Comparison of ENCODE assay signal across 10 mouse cellular contexts in the genomic region with DNA sequence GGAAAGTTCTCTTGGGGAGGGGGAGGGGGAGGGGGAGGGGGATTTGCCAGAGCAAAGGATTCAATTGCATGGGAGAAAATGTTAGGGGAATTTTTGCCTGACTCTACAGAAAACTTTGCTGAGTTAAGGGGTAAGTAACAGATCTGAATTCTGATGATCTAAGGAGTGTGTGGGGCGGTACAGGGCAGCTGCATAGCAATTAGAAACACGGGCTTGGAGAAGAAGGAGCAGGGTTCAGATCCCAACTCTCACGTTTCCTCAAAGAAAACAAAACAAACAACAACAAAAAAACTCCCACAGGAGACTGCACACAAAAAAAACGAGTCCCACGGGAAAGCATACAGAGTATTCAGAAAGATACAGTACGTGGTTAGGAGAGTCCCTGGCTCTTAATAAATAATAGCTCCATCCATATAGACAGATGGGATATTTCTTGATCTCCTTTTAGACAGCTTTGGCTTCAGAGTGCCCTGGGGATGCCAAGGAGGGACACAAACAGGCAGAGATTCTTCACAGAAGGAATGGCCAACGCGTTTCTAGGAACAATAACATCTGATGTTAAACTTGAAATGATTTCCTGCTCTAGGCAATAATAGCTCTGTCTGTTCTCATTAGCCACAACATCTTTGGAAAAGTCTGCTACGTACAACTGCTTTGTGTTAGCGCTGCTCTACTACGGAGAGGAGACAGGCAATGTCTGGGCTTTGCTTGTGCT. TPM values are rescaled to one million over a fixed set of nuclear protein-coding genes. Genes with fewer than 3 reads are reported as not detected.
DNase-seq lines count a peak whose midpoint lies in the region; ATAC-seq and TF ChIP-seq lines count a peak whose summit lies in the region.
"Had no signal": no experiment of that assay in that cellular context is flagged by ENCODE, and none has a peak within 500 bp of the region (broad histone marks: within the 10 kb centered on the region; RNA-seq: fewer than 3 reads in every experiment).

No protein-coding gene starts in this region.

- no peak; the same call in 1 of the 2 replicates for ATAC-seq in hindbrain, embryonic 14.5 days (ENCODE audit: low FRiP score)
- ATAC-seq in forebrain, embryonic 11.5 days (replicated peaks; ENCODE audit: low FRiP score), result no peak
- ATAC-seq in heart, postnatal 0 days (ENCODE audit: insufficient read depth, low read depth), result no peak
- ATAC-seq in midbrain, postnatal 0 days (ENCODE audit: low FRiP score), result no peak

- H3K27ac ChIP-seq in hindbrain, embryonic 10.5 days, result peak overlapping the region; percentile 82
- no peak overlapping the region for H3K27ac ChIP-seq in hindbrain, embryonic 14.5 days
- H3K27ac ChIP-seq in forebrain, embryonic 11.5 days (ENCODE audit: low read depth, low read length), result no peak overlapping the region; the same call in 1 of the 2 replicates
- peak overlapping the region; percentile 88 for H3K27ac ChIP-seq in heart, postnatal 0 days (ENCODE audit: low read depth)
- H3K27ac ChIP-seq in midbrain, postnatal 0 days (ENCODE audit: low read depth, low read length), result no peak overlapping the region

- no peaks in the 10 kb centered on the region for H3K36me3 ChIP-seq in hindbrain, embryonic 10.5 days
- H3K36me3 ChIP-seq in hindbrain, embryonic 14.5 days (replicated peaks; ENCODE audit: control insufficient read depth, insufficient read depth), result no peaks in the 10 kb centered on the region
- no peaks in the 10 kb centered on the region for H3K36me3 ChIP-seq in forebrain, embryonic 11.5 days (ENCODE audit: control insufficient read depth, insufficient read depth, low read length)
- no peaks in the 10 kb centered on the region for H3K36me3 ChIP-seq in heart, postnatal 0 days (replicated peaks; ENCODE audit: control insufficient read depth, insufficient read depth, low read length)
- no peaks in the 10 kb centered on the region for H3K36me3 ChIP-seq in midbrain, postnatal 0 days (ENCODE audit: insufficient read depth, low read length)

- TF ChIP-seq CTCF in heart, postnatal 0 days (IDR thresholded peaks at IDR 0.05; ENCODE audit: low read depth), result no peak
- TF ChIP-seq CTCF in midbrain, postnatal 0 days (IDR thresholded peaks at IDR 0.05), result no peak

- peaks cover 66% of the 10 kb centered on the region for H3K4me1 ChIP-seq in hindbrain, embryonic 10.5 days (replicated peaks)
- peaks cover 40% of the 10 kb centered on the region for H3K4me1 ChIP-seq in hindbrain, embryonic 14.5 days (replicated peaks; ENCODE audit: control insufficient read depth, insufficient read depth, low read length)
- peaks cover 29% of the 10 kb centered on the region for H3K4me1 ChIP-seq in forebrain, embryonic 11.5 days (replicated peaks; ENCODE audit: control insufficient read depth, insufficient read depth, low read length)
- peaks cover 34% of the 10 kb centered on the region for H3K4me1 ChIP-seq in heart, postnatal 0 days (ENCODE audit: control insufficient read depth, insufficient read depth)
- peaks cover 3% of the 10 kb centered on the region; the same call in 1 of the 2 replicates for H3K4me1 ChIP-seq in midbrain, postnatal 0 days (ENCODE audit: insufficient read depth, low read length)

- H3K9ac ChIP-seq in hindbrain, embryonic 14.5 days, result no peak overlapping the region
- H3K9ac ChIP-seq in forebrain, embryonic 11.5 days (ENCODE audit: low read length), result no peak overlapping the region
- no peak overlapping the region for H3K9ac ChIP-seq in heart, postnatal 0 days (replicated peaks; ENCODE audit: low read depth, low read length)
- H3K9ac ChIP-seq in midbrain, postnatal 0 days (replicated peaks; ENCODE audit: low read length, poor library complexity, severe bottlenecking), result no peak overlapping the region

- DNase-seq in hindbrain, embryonic 10.5 days (ENCODE audit: low spot score), result no peak
- no peak for DNase-seq in hindbrain, embryonic 14.5 days (ENCODE audit: low spot score)
- DNase-seq in forebrain, embryonic 11.5 days (ENCODE audit: low spot score), result peak; percentile 51
- DNase-seq in heart, postnatal 0 days (ENCODE audit: low spot score), result no peak
- DNase-seq in midbrain, postnatal 0 days (ENCODE audit: low spot score), result peak; percentile 22
- DNase-seq in right cerebral cortex, postnatal 25 days, result no peak
- no peak for DNase-seq in spleen, postnatal 14 days (ENCODE audit: low spot score in 2 of 2)
- DNase-seq: kidney, postnatal 25 days; right cerebral cortex, postnatal 4 days; thymus, adult 2 months had no signal

- peak overlapping the region; percentile 7; the same call in 1 of the 2 replicates for H3K4me3 ChIP-seq in hindbrain, embryonic 10.5 days
- H3K4me3 ChIP-seq in hindbrain, embryonic 14.5 days (replicated peaks; ENCODE audit: low read length), result no peak overlapping the region
- no peak overlapping the region for H3K4me3 ChIP-seq in forebrain, embryonic 11.5 days (ENCODE audit: low read depth, low read length)
- no peak overlapping the region for H3K4me3 ChIP-seq in heart, postnatal 0 days (ENCODE audit: low read depth, low read length)
- no peak overlapping the region for H3K4me3 ChIP-seq in midbrain, postnatal 0 days (ENCODE audit: low read depth, low read length)

- no peak for TF ChIP-seq EP300 in heart, postnatal 0 days (IDR thresholded peaks at IDR 0.05; ENCODE audit: low read depth)

- H3K4me2 ChIP-seq in hindbrain, embryonic 14.5 days (replicated peaks), result no peak overlapping the region
- no peak overlapping the region for H3K4me2 ChIP-seq in forebrain, embryonic 11.5 days (ENCODE audit: low read depth, low read length, severe bottlenecking)
- H3K4me2 ChIP-seq in heart, postnatal 0 days (ENCODE audit: low read depth, low read length), result no peak overlapping the region
- H3K4me2 ChIP-seq in midbrain, postnatal 0 days (ENCODE audit: low read depth, low read length, poor library complexity, severe bottlenecking), result no peak overlapping the region

- H3K9me3 ChIP-seq in hindbrain, embryonic 10.5 days, result no peaks in the 10 kb centered on the region
- no peaks in the 10 kb centered on the region for H3K9me3 ChIP-seq in hindbrain, embryonic 14.5 days (ENCODE audit: control insufficient read depth, low read length)
- no peaks in the 10 kb centered on the region for H3K9me3 ChIP-seq in forebrain, embryonic 11.5 days (ENCODE audit: control insufficient read depth, low read length)
- no peaks in the 10 kb centered on the region for H3K9me3 ChIP-seq in heart, postnatal 0 days (replicated peaks; ENCODE audit: control insufficient read depth, low read length)
- no peaks in the 10 kb centered on the region for H3K9me3 ChIP-seq in midbrain, postnatal 0 days (ENCODE audit: low read length)

- peaks cover 33% of the 10 kb centered on the region for H3K27me3 ChIP-seq in hindbrain, embryonic 10.5 days (ENCODE audit: insufficient read depth, poor library complexity, severe bottlenecking)
- H3K27me3 ChIP-seq in hindbrain, embryonic 14.5 days (ENCODE audit: control insufficient read depth, insufficient read depth, low read length), result no peaks in the 10 kb centered on the region
- no peaks in the 10 kb centered on the region for H3K27me3 ChIP-seq in forebrain, embryonic 11.5 days (ENCODE audit: control insufficient read depth, insufficient read depth, low read length)
- no peaks in the 10 kb centered on the region for H3K27me3 ChIP-seq in heart, postnatal 0 days (ENCODE audit: control insufficient read depth, insufficient read depth, low read length)
- no peaks in the 10 kb centered on the region for H3K27me3 ChIP-seq in midbrain, postnatal 0 days (ENCODE audit: insufficient read depth, low read length)

- 25% methylated on average over 11 of the region's 11 CpGs for WGBS in hindbrain, embryonic 10.5 days
- 20% methylated on average over 11 of the region's 11 CpGs for WGBS in hindbrain, embryonic 14.5 days
- WGBS in forebrain, embryonic 11.5 days, result 25% methylated on average over 11 of the region's 11 CpGs
- 42% methylated on average over 11 of the region's 11 CpGs for WGBS in heart, postnatal 0 days
- WGBS in midbrain, postnatal 0 days, result 14% methylated on average over 11 of the region's 11 CpGs

RNA-seq across cellular contexts. Expression of gene Acbd6, which starts 29.4 kb away (rescaled TPM):
- polyA plus RNA-seq in hindbrain, embryonic 10.5 days (2016; fragmentation: Nextera tagmentation; extraction: Ambion mirVana), result 72.8 and 83.6 TPM in 2 replicates
- 99.5 and 103 TPM in 2 replicates for polyA plus RNA-seq in hindbrain, embryonic 14.5 days (2014; fragmentation: Nextera tagmentation; extraction: Ambion mirVana)
- polyA plus RNA-seq in forebrain, embryonic 11.5 days (2014; fragmentation: Nextera tagmentation; extraction: Ambion mirVana), result 80.5 and 87.8 TPM in 2 replicates
- 46.3 and 63.6 TPM in 2 replicates for total RNA-seq in heart, postnatal 0 days (2014; rRNA removed; ENCODE audit: low replicate concordance)
- polyA plus RNA-seq in heart, postnatal 0 days (2015; fragmentation: Nextera tagmentation; extraction: Ambion mirVana), result 55.0 and 55.7 TPM in 2 replicates
- 114 and 127 TPM in 2 replicates for total RNA-seq in midbrain, postnatal 0 days (2014; rRNA removed)
- polyA plus RNA-seq in midbrain, postnatal 0 days (2015; fragmentation: Nextera tagmentation; extraction: Ambion mirVana), result 120 and 128 TPM in 2 replicates

Comparison
In these comparisons a context has a peak if more than half of its experiments do, and no peak if none do; other contexts are left out.
1. H3K27ac ChIP-seq: peak in hindbrain, embryonic 10.5 days (single experiment) and heart, postnatal 0 days (single experiment); none in hindbrain, embryonic 14.5 days (single experiment), forebrain, embryonic 11.5 days (single experiment) and midbrain, postnatal 0 days (single experiment).
2. DNase-seq: peak in forebrain, embryonic 11.5 days (single experiment) and midbrain, postnatal 0 days (single experiment); none in hindbrain, embryonic 10.5 days (single experiment), hindbrain, embryonic 14.5 days (single experiment), heart, postnatal 0 days (single experiment), right cerebral cortex, postnatal 25 days (single experiment) and spleen, postnatal 14 days (0 of 2).